Mouse (Mus musculus) left cerebral cortex, adult 11 months (tissue): ENCODE measurements around the gene Itpr2.

ENCODE experiments used
- DNase-seq: peaks from one replicate; pipeline ENCODE4 v3.0.0; 2022; ENCODE audit warnings: low spot score

Gene Itpr2

DNA sequence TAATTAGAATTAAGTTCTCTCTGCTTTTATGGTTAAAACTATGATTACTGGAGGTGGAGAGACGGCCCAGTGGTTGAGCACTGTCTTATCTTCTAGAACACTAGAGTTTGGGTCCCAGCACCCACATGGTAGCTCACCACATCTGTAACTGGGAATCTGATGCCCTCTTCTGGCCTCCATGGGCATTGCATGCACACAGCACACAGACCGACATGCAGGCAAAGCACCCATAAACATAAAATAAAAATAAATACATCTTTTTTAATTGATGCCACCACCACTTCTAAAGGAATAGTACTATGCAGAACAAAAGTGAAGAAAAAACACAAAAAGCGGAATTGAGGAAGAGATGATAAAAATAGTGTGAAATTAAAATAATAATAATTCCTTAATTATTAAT is 243.8 kb downstream of the Itpr2 start:
- DNase-seq = no peak

DNA sequence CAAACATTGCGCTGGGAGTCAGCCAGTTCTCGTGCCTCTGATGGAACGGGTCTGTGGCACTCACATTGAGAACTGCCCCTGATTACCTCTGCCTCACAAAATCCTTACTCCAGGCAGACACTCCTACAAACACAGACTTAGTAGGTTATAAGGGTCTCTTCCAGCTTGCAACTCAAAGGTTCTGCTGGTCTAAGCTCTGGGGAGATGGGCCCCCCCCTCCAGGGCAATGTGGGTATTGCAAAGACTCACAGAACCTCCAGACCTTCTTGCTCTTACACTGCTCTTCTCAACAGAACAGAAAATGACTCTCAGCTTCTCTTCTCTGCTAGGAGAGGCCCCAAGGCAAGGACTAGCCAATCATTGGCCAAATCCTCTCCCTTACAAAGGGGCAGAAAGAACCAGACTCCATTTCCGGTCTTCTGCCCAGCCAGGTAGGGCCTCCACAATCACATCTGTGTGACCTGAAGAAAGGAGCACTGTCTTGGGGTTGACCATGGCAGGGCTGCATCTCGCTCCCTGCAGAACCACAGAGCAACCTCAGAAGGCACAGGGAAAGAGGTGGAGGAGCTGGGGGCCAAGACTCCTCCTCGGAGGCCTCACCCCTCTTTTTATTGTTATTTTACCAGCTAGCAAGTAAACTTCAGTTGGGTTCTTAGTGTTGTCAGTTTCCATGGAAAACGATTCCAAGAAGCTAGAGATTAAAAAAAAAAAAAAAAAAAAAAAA is 244.9 kb downstream of the Itpr2 start:
- DNase-seq = no peak

DNA sequence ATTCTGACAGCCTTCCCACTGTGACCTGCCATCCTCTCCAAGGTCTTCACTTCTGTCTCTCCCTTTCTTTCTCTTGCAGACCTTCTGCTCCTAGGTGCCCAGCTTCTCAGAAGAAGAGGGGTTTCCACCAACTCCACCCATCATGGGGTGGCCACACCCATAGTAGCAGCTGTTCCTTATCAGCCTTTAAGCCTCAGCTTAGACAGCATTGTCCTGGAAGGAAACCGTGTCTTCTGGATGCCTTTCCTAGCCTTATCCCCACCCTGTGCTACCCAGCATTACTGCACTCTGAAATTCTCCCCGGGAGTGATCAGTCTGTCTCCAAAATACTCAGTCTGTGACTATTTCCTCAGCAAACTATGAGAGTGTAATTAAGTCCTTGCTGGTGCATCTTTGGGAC is 245.6 kb downstream of the Itpr2 start:
- DNase-seq = no peak

DNA sequence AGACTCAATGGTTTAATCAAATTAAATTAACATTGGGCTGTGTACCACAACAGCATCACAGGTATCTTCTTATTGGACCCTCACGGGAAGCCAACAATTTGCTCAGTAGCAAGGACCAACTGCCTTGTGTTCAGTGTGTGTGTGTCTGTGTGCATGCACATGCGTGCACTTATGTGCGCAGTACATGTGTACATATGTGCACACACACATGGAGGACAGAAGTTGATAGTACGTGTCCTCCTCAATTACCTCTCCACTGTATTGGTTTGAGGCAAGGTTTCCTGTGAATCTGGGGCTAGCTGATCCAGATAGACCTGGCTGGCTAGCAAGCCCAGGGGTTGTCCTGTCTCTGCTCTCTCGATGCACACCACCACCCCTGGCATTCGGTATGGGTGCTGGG is 246.4 kb downstream of the Itpr2 start:
- no peak for DNase-seq

DNA sequence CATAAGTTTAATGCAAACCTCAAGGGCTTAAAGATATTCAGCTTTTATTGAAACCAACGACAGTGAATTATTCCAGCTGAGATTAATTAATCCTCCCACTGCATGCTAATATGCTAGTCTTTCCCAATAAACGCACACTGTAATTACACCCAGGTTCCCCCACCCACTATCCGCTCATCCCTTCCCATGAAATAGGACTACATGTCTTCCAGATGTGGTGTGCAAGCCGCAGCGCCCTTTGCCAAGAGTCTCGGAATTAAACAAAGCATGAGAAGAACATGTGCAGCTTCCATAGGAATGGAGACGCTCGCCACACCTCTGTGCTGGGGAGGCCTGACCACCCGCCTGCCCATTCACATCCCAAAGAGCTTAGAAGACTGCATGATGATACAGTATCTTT is 247.1 kb downstream of the Itpr2 start:
- no peak for DNase-seq

DNA sequence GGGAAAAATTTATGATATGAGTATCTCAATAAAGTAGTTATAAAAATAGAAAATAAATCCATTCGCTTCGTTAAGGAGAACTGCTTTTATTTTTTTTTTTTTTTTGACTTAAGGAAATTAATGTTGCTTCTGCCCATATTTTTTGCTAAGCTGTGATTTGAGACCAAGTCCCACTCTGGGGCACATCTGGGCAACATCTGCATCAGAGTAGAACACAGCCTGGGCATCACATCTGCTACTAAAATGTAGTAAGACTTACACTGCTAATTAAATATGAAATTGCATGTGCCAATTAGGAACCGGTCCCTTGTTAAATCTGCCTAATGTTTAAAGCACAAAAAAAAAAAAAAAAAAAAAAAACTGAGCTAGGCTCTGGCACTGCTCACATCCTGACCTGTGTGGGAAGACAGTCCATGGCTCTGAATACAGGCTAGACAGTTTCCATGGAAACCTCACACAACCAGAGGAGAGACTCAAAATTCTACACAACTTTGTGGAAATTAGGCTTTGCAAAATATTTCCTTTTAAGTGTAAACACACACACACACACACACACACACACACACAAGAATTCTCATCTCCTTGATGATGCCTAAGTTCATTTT is 247.7 kb downstream of the Itpr2 start:
- no peak for DNase-seq

DNA sequence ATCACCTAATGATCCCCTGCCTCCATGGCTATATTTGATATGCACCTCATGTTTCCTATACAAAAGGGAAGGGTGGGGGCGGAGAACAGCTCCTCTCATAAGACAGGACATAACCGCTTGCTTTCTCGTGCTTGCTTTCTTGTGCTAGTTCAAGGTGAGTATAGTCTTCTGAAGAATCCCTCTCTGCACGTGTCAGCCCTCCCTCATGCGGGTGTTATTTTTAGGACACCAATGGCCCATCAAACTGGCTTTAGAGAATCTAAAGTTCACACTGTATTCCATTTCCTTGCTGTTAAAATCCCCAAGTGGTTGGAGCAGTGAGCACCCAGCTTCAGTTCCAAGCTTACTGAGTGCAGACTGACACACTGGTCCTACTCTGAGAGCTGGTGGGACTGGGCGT is 252.9 kb downstream of the Itpr2 start:
- no peak for DNase-seq

DNA sequence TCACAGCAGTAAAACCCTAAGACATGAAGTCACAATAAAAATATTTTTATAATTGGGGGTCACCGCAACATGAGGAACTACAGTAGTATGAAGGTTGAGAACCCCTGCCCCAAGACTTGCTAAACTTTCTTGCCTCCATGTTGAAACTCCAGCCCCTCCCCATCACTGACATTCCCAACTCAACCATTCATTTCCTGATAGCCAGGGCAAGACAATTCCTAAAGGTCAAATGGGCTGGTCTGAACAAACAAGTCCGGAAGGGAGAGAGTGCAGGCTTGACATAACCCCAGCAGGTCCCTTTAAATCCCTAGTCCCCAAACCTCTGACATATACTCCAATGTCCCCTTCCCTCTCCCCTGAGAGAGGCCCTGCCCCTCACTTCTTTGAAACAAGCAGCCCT is 253.7 kb downstream of the Itpr2 start:
- no peak for DNase-seq

DNA sequence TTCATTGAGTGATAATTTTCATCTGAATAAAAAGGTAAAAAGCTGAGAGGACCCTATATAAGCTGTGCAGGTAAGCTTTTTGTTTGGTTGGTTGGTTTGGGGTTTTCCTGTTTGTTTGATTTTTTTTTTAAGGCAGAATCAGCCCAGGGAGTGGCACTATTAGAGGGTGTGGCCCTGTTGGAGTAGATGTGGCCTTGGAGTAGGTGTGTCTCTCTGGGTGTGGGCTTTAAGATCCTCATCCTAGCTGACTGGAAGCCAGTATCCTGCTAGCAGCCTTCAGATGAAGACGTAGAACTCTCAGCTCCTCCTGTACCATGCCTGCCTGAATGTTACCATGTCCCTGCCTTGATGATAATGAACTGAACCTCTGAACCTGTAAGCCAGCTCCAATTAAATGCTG is 254.1 kb downstream of the Itpr2 start:
- DNase-seq = no peak

DNA sequence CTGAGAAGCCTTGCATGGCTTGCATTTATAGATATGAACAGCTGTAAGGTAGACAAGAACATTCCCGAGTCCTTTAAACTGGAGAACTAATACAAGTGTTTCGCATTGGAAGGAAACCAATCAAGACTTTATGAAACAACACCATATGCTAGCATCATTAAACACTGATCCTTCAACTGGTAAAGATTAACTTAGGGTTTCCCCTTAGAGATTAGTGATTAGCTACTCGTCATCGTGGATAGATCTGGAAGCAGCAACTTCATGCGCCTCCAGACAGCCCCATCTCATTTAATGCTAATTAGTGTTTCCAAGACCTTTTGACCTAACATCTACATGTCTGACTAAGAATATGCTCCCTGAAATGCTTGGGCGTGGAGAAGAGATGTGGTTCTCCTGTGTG is 255.7 kb downstream of the Itpr2 start:
- no peak for DNase-seq

DNA sequence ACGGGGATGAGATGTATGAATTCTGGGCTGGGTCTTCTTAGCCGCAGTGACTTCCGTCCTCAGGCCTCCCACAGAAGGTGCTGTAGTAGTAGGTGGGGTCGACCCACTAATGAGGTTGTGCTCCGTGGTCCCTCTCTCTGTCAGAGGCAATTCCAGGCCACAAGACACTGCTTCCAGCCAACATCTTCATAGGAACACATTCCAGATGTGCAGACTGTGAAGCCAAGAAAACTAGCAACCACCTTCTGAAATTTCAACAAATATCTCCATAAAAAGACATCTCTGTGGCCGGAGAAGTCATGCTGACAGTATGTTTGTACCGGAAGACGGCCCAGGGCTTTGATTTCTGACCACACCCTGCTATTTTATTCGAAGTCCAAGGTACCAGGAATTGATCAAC is 256.1 kb downstream of the Itpr2 start:
- DNase-seq = no peak

DNA sequence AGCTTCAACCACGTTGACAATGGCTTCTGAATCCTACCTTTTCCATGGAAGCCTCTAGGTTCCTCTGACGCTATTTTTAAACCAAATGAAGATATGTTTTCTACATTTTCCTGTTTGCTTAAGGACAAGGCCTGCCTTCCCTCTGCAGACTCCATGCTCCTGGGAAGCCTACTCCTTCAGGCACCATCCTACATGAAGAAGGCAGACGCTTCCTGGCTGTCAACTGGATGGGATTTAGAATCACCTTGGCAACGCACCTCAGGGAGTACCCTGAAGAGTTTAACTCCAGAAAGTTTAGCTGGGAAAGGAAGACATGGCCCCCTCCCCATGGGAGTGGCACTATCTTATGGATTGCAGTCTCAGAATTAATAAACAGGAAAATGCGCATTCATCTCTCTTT is 259.0 kb downstream of the Itpr2 start:
- no peak for DNase-seq

DNA sequence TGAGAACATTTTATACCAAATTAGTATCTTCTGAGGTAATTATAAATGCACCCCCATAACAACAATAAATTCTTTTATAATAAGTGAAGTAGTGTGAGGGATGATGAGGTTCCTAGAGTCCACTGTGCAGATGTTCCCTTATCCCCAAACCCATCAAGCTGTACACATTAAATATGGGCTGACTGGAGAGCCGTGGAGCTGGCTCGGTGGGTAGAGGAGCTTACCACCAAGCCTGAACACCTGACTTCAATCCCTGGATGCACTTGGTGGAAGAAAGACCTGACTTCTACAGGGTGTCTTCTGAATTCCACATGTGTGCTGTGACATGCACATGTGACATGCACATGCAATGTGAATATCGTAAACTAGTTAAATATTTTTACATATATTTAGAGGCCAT is 260.7 kb downstream of the Itpr2 start:
- no peak for DNase-seq

DNA sequence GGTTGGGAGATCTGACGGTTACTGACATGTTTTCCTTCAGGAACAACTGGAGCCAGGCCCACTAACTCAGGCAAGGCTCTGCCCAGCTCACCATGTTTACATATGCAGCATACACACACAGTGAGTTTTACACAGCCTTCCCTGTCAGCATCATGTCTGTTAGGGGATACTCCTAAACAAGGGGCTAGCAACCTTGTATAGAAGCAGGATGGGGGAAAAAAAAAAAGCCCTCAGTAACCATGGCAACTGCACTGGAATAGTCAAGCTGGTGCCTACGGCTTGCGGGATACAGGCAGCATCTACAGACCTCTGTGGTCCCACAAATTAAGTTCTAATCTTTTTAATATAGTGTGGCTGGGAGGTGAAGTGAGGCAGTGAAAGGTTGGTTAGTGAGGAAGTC is 266.9 kb downstream of the Itpr2 start:
- no peak for DNase-seq

DNA sequence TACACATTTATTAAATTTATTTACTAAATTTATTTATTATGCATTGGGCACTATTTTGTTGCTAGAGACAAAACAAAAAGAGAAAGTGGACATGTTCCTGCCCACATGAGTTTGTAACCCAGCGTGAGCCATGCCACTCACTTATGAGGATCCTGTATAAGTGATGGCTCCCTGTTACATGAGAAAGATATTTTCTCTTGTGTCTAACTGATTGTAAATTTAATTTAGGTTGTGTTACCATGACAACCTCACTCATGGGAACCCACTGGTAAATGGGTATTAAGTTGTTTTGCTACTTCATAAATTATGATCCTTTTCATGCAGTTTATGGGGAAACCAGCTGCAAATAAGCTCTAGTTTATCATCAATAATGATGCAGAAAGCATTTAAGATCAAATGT is 267.6 kb downstream of the Itpr2 start:
- no peak for DNase-seq

DNA sequence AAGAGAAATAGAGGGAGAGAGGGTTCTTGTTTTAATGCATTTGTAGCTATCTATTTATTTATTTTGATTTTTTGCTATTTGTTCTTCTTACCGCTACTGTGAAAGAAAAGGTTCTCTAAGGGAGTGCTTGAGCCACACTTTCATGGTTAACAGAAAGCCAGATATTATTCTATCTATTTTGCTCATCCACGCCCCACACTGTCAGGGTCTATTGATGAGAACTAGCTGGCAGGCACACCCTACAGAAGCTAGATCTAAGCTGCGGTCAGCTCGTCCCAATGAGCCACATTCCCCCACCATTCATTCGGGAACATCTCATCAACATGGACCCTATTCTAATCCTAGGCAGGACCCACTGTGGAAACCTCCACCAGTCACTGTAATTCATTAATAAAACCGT is 271.1 kb downstream of the Itpr2 start:
- DNase-seq = no peak

DNA sequence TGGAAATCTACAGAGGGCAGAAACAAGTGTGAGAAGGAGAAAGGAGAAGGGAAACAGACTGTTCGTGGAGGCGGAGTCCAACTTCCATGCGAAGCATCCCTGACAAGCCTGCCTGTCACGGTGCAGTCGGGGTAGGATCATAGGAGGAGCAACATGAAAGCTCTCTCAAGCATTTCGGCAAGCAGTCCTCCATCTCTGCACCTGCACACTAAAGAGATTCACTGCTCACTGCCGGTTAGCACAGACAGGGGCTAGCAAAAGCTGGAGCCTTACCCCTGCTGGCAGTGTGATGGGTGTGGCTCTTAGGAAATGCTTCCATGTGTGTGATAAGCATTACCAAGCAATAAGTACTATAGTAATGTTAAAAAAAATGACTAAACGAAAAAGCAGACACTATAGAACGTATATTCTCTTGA is 271.6 kb downstream of the Itpr2 start:
- no peak for DNase-seq

DNA sequence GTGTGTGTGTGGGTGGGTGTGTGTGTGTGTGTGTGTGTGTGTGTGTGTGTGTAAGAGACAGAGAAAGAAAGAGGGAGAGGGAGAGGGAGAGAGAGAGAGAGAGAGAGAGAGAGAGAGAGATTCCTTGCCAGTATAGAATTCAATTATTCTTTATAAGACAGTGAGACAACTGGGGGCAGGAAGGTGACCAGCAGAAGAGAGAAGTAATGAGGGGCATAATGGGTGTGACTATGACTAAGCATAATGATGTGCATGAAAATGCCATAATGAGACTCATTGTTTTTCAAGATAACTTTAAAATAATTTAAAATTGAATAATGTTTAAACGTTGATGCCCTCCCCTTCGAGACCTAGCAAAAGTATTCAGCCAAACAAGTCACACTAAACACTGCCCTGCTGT is 272.1 kb downstream of the Itpr2 start:
- DNase-seq = no peak

DNA sequence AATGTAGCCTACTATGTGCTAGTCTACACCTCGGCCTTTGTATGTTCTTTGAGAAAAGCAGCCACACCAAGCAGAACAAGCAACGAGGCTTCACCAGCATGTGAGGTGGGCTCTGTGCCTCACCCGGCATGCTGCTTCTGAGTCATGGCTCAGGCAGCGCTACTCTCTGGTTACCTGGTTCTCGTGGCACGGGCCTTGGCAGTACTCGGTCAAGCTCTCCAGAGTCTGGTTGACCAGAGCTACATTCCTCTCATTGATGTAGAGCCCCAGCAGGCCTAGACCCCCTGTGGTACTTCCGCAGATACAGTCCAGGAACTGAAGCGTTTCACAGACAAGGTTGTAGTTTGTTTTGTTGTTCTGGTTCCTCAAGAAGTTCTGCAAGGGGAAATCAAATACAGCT is 272.5 kb downstream of the Itpr2 start:
- no peak for DNase-seq

DNA sequence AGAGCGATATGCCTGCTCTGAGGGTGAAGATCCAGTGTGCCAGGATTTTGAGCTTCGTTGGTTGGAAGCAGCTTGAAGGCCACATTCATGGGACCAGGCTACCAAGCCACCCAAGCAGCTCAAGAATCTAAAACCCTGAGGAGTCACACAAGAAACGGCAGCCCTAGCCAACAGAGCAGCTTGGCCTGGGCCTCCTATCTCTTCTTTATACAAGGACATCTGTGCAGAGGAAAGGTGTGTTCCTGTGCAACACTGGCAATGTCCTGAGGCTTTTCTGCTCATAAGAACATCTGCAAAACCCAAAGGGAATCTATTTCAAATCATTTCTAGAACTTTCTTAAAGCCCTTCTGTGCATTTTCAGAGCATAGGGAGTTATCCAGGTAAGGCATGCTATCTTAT is 274.0 kb downstream of the Itpr2 start:
- DNase-seq = no peak

DNA sequence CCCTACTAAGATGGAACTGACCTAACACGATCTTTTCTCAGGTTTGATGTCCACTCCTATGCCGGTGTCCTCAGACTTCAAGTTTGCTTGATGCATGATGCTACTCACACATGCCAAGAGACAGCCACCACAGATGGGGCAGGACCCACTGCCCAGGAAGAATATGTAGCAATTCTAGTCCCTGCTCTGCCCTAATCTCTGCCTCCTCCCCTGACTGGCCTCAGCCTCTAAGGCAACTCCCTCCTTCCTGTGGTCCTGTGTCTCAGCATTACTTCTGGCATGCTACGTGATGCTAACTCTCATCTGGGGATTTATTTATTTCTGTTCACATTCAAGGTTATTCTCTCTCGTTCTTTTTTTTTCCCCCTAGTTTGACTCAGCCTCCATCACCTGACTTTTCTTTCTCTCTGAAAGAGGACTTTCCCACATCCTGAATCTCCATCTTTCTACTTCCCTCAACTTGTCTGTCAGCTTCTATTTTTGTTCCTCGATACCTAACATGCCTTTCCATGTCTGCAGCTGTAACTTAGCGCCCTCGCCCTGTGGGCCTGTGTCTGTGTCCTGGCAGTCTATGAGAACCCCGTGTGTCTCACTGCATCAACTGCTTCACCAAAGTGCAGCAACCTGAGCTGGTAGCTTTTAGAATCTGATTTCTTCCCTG is 279.5 kb downstream of the Itpr2 start:
- DNase-seq = no peak

DNA sequence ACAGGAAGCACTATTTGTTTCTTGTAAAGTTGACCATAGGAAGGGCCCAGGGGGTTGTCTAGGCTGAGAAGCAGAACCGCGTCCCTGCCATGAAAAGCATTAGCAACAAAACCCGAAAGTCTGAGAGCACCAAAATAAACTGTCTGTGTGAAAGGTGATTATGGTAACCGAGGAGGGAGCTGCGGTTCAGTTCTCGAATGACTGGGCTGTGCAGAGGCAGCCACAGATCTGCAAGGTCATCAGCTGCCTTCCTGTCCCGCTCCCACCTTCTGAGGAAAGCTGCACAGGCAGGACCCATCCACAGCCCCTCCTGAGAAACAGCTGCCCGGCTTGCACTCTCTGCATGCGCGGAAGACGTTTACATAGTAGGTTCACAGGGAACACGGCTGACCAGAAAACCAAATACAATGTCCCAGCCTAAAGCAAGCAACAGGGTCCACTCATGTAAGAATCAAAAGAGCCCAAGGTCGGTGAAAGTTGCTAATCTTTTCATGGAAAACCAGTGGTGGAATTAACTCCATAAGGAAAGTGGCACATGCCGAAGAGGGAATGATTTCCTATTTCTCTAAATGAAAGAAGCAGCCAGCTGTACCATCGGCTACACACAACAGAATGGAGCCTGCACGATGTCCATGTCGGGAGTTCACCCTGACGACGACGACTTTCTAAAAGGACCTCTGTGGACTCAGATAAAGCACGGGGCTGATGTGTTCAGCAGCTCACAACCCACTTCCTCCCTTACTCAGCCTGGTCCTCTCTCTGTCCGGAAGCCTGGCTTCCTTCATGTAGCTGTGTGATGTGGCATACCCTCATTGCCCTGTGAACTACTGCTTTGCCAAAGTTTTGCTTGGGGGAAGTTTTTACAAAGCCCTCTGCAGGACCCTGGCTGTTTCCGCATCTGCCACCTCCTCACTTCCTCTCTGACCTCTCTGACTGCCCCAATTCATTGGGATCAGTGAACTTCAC is 280.4 kb downstream of the Itpr2 start:
- peak; percentile 35 for DNase-seq

DNA sequence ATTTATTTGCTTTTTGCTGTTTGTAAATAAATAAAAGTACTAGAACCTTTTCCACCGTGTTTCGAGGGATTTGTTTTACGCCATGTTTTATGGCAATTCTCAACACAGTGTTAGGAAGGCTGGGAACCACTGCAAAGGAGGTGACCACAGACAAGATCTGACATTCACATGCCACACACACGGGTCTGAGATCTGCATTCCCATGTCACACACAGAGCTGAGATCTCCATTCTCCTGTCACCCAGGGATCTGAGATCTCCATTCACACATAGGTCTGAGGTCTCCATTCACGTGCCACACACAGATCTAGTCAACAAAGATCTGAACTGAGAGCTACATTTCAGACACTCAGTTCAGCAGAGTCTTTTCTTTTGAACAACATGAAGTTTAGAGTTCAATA is 282.0 kb downstream of the Itpr2 start:
- no peak for DNase-seq
